Mouse (Mus musculus): ENCODE data around the gene Atg101.

GRCm38 (mm10) chr15:101331090-101331489 is 47.0 kb downstream of the Atg101 start:
- TF ChIP-seq POLR2A (IDR thresholded peaks at IDR 0.05; ENCODE audit: extremely low read depth, insufficient read depth, low read length) (no peak), CTCF (IDR thresholded peaks at IDR 0.05; ENCODE audit: low read depth, low read length) (no peak)

All from liver, adult 2 months (tissue).